Mouse (Mus musculus) ovary, postnatal 36 days (tissue): Measurements from ENCODE around the gene AC131692.1.

Experiments used
- DNase-seq: peaks from one replicate; pipeline ENCODE4 v3.0.0; 2022; ENCODE audit warnings: low spot score, mixed read lengths

AC131692.1 gene

GRCm38 (mm10) chr19:6067724-6068415 is 26.3 kb upstream of the AC131692.1 start, which contains the start of gene Tm7sf2:
Gene Tm7sf2 (minus strand): TSS chr19:6068373.
- peak; percentile 92 for DNase-seq

- no peak for DNase-seq
These were observed 25.3 kb upstream of the AC131692.1 start for GRCm38 (mm10) chr19:6068951-6069350.

- no peak for DNase-seq
These were observed 24.4 kb upstream of the AC131692.1 start for GRCm38 (mm10) chr19:6069851-6070250.

- no peak for DNase-seq
These were observed 23.5 kb upstream of the AC131692.1 start for GRCm38 (mm10) chr19:6070571-6071250.

- DNase-seq, result no peak
These were observed 23.0 kb upstream of the AC131692.1 start for GRCm38 (mm10) chr19:6071261-6071660.

- no peak for DNase-seq
These were observed 20.3 kb upstream of the AC131692.1 start for GRCm38 (mm10) chr19:6073889-6074288.

GRCm38 (mm10) chr19:6076564-6077393 is 17.4 kb upstream of the AC131692.1 start, which contains the start of gene Vps51:
Gene Vps51 (minus strand): TSS chr19:6077231.
- peak; percentile 77 for DNase-seq

- DNase-seq, result no peak
These were observed 14.2 kb upstream of the AC131692.1 start, which contains the start of gene Tmem262 for GRCm38 (mm10) chr19:6079983-6080480. Gene Tmem262 (plus strand): TSS chr19:6080033.

- no peak for DNase-seq
These were observed 12.1 kb upstream of the AC131692.1 start, which contains the start of gene Gm28374 for GRCm38 (mm10) chr19:6082156-6082555. Gene Gm28374 (minus strand): TSS chr19:6082256.

GRCm38 (mm10) chr19:6084478-6085248 is 9.6 kb upstream of the AC131692.1 start, which contains the start of the genes Zfpl1 and Cdca5:
Gene Zfpl1 (minus strand): TSS chr19:6084956.
Gene Cdca5 (plus strand): TSS chr19:6084983.
- DNase-seq, result peak; percentile 94

- peak; percentile 52 for DNase-seq
These were observed 8.8 kb upstream of the AC131692.1 start for GRCm38 (mm10) chr19:6085417-6085879.

GRCm38 (mm10) chr19:6088841-6089240 is 5.4 kb upstream of the AC131692.1 start:
- DNase-seq, result no peak

GRCm38 (mm10) chr19:6097847-6098246 is 3.6 kb downstream of the AC131692.1 start:
- DNase-seq, result no peak

GRCm38 (mm10) chr19:6101186-6101585 is 7.0 kb downstream of the AC131692.1 start:
- DNase-seq, result no peak

- DNase-seq, result no peak
These were observed 8.1 kb downstream of the AC131692.1 start for GRCm38 (mm10) chr19:6102169-6102853.

GRCm38 (mm10) chr19:6104476-6104875 is 10.3 kb downstream of the AC131692.1 start:
- DNase-seq, result no peak

- DNase-seq, result no peak
These were observed 11.4 kb downstream of the AC131692.1 start, which contains the start of gene Naaladl1 for GRCm38 (mm10) chr19:6105586-6105985. Gene Naaladl1 (plus strand): TSS chr19:6105782.

- no peak for DNase-seq
These were observed 18.9 kb downstream of the AC131692.1 start for GRCm38 (mm10) chr19:6113116-6113515.

GRCm38 (mm10) chr19:6116113-6116850 is 22.1 kb downstream of the AC131692.1 start:
- no peak for DNase-seq
